Mouse (Mus musculus): ENCODE data around the gene Ctxn1. TPM values are rescaled to one million over a fixed set of nuclear protein-coding genes. Genes with fewer than 3 reads are reported as not detected.

The Ctxn1 gene
- 91.7 and 93.9 TPM in 2 replicates for polyA plus RNA-seq (2015; fragmentation: Nextera tagmentation; extraction: Ambion mirVana)

GRCm38 (mm10) chr8:4259125-4259804, at the start of gene Ctxn1:
Ctxn1 (minus strand) TSS chr8:4259274.
- Histone ChIP-seq H3K27ac (peak within 1 kb of the TSS; percentile 76), H3K36me3 (peaks cover 74% of the 10 kb centered on the region), H3K4me2 (replicated peaks) (peak within 1 kb of the TSS; percentile 83), H3K4me1 (peaks cover 31% of the 10 kb centered on the region), H3K4me3 (peak within 1 kb of the TSS; percentile 86), H3K27me3 (no peaks in the 10 kb centered on the region), H3K9me3 (no peaks in the 10 kb centered on the region), H3K9ac (peak within 1 kb of the TSS; percentile 88)
- 3% methylated on average over 33 of the region's 33 CpGs for WGBS
- peak; percentile 94 for ATAC-seq (ENCODE audit: low FRiP score, low read depth)

GRCm38 (mm10) chr8:4305838-4306237, 46.8 kb upstream of the Ctxn1 start:
- no peak overlapping the region for H3K27ac ChIP-seq
- H3K4me2 ChIP-seq (replicated peaks), result no peak overlapping the region
- H3K4me3 ChIP-seq, result no peak overlapping the region
- peaks cover 96% of the 10 kb centered on the region for H3K36me3 ChIP-seq
- H3K9ac ChIP-seq, result no peak overlapping the region
- H3K4me1 ChIP-seq, result no peaks in the 10 kb centered on the region
- no peak for ATAC-seq (ENCODE audit: low FRiP score, low read depth)
- no peaks in the 10 kb centered on the region for H3K9me3 ChIP-seq
- WGBS, result 85% methylated on average over 2 of the region's 2 CpGs
- H3K27me3 ChIP-seq, result no peaks in the 10 kb centered on the region

- ATAC-seq (ENCODE audit: low FRiP score, low read depth), result no peak
- no peak overlapping the region for H3K4me2 ChIP-seq (replicated peaks)
- no peak overlapping the region for H3K9ac ChIP-seq
- no peak overlapping the region for H3K27ac ChIP-seq
- no peaks in the 10 kb centered on the region for H3K27me3 ChIP-seq
- H3K4me3 ChIP-seq, result no peak overlapping the region
- H3K9me3 ChIP-seq, result no peaks in the 10 kb centered on the region
- WGBS, result 84% methylated on average over 3 of the region's 3 CpGs
- peaks cover 95% of the 10 kb centered on the region for H3K36me3 ChIP-seq
- H3K4me1 ChIP-seq, result no peaks in the 10 kb centered on the region
These were observed 45.1 kb upstream of the Ctxn1 start for GRCm38 (mm10) chr8:4304124-4304547.

GRCm38 (mm10) chr8:4297822-4298221, 38.7 kb upstream of the Ctxn1 start:
- WGBS, result 95% methylated on average over 4 of the region's 4 CpGs
- H3K4me1 ChIP-seq, result no peaks in the 10 kb centered on the region
- H3K9me3 ChIP-seq, result no peaks in the 10 kb centered on the region
- H3K27ac ChIP-seq, result no peak overlapping the region
- no peak for ATAC-seq (ENCODE audit: low FRiP score, low read depth)
- no peaks in the 10 kb centered on the region for H3K27me3 ChIP-seq
- no peak overlapping the region for H3K9ac ChIP-seq
- no peak overlapping the region for H3K4me2 ChIP-seq (replicated peaks)
- no peak overlapping the region for H3K4me3 ChIP-seq
- H3K36me3 ChIP-seq, result peaks cover 95% of the 10 kb centered on the region

DNA sequence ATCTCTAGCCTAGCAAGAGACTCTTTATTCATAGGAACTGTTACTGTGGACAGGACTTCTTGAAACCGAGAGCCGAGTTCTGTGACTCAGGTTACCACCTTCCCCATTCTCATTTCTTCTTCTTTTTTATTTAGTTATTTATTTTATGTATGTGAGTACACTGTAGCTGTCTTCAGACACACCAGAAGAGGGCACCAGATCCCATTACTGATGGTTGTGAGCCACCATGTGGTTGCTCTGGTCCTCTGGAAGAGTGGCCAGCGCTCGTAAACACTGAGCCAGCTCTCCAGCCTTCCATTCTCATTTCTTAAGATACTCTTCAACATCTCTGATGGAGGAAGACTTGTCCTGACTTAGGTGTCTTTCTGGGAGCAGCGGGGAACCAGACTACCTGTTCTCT, 33.7 kb upstream of the Ctxn1 start:
- Histone ChIP-seq H3K9ac (no peak overlapping the region), H3K4me2 (replicated peaks) (no peak overlapping the region), H3K36me3 (peaks cover 93% of the 10 kb centered on the region), H3K27me3 (no peaks in the 10 kb centered on the region), H3K9me3 (no peaks in the 10 kb centered on the region), H3K4me3 (no peak overlapping the region), H3K4me1 (no peaks in the 10 kb centered on the region), H3K27ac (no peak overlapping the region)
- 92% methylated on average over 5 of the region's 5 CpGs for WGBS
- ATAC-seq (ENCODE audit: low FRiP score, low read depth), result no peak

DNA sequence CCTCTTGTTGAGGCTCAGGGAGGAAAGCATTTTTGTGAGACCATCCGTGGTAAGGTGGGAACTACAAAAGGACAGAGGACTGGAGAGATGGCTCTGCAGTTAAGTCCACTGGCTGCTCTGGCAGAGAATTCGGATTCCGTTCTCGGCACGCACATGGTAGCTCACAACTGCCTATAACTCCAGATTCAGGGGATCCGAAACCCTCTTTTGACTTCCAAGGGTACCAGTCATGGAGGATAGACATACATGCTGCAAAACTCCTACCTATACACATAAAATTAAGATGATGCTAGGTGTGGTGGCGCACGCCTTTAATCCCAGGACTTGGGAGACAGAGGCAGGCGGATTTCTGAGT, 17.0 kb upstream of the Ctxn1 start:
- peak; percentile 70 for ATAC-seq (ENCODE audit: low FRiP score, low read depth)
- H3K9me3 ChIP-seq, result no peaks in the 10 kb centered on the region
- 25% methylated on average over 9 of the region's 9 CpGs for WGBS
- peak overlapping the region; percentile 82 for H3K9ac ChIP-seq
- peaks cover 28% of the 10 kb centered on the region for H3K36me3 ChIP-seq
- peak overlapping the region; percentile 79 for H3K4me2 ChIP-seq (replicated peaks)
- peaks cover 9% of the 10 kb centered on the region for H3K4me1 ChIP-seq
- no peaks in the 10 kb centered on the region for H3K27me3 ChIP-seq
- H3K27ac ChIP-seq, result peak overlapping the region; percentile 55; the same call in 1 of the 2 replicates
- H3K4me3 ChIP-seq, result peak overlapping the region; percentile 68

DNA sequence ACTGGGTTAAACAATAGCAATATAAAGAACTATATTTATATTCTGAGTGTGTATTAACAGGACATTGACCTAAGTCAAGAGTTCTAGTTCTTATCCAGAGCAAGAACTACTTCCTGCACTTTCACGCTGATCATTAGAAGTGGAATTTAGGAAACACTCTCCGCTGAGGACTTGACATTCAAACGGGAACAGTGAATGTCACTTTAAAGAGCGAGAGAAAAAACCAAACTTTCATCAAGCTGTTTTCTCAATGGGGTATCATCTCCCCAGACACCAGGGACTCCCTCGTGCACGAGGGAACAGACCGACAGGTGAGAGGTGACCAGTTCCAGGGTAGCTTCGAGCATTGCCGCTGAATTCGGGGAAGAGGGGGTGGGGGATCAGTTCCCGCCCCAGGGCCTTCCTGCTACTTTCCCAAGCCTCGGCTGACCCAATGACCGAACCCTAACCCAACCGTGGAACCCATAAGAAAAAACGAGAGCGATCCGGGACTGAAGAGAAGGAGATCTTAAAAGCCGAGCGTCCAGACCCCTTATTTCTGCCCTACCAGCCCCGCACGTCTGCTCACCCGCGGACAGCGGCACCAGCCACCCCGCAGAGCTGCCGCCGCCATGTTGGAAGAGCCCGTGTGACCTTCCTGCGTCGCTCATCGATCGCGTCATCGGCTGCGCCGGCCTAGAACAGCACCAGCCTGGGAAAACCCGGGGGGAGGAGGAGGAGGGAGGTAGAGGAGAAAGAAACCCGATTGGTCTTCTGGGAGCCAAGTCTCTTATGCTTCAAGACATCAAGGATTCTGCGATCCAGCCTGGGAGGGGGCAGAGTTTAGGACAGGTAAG, 16.4 kb upstream of the Ctxn1 start, which contains the start of gene Timm44:
TSS of gene Timm44 (minus strand) at position 639 of the 836 bp plus-strand sequence.
- Histone ChIP-seq H3K27ac (peak within 1 kb of the TSS; percentile 55; the same call in 1 of the 2 replicates), H3K4me3 (peak within 1 kb of the TSS; percentile 68), H3K36me3 (peaks cover 34% of the 10 kb centered on the region), H3K27me3 (no peaks in the 10 kb centered on the region), H3K9ac (peak within 1 kb of the TSS; percentile 82), H3K9me3 (no peaks in the 10 kb centered on the region), H3K4me2 (replicated peaks) (peak within 1 kb of the TSS; percentile 79), H3K4me1 (peaks cover 9% of the 10 kb centered on the region)
- ATAC-seq (ENCODE audit: low FRiP score, low read depth), result peak; percentile 97
- under 1% methylated on average over 39 of the region's 39 CpGs for WGBS

DNA sequence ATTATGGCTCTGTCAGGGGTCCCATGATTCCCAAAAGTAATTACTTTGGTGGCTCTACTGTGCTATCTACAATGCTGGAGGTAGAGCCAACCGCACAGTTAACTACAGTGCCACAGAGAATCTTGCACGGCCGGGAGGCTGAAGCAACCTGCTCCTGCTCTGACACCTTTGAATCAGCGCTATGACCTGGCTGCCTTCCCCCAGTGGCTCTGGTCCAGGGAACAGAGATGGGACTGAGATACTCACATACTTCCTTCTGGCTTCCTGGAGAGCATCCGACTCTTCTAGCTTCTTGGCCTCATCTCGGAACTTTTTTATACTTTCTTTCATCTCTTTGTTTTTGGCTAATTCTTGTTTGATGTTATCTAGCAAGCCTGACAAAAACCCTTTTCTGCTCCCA, 10.5 kb upstream of the Ctxn1 start:
- H3K27me3 ChIP-seq, result no peaks in the 10 kb centered on the region
- no peak for ATAC-seq (ENCODE audit: low FRiP score, low read depth)
- H3K9me3 ChIP-seq, result no peaks in the 10 kb centered on the region
- 94% methylated on average over 6 of the region's 6 CpGs for WGBS
- peaks cover 3% of the 10 kb centered on the region for H3K4me1 ChIP-seq
- no peak overlapping the region for H3K4me2 ChIP-seq (replicated peaks)
- peaks cover 91% of the 10 kb centered on the region for H3K36me3 ChIP-seq
- H3K9ac ChIP-seq, result no peak overlapping the region
- no peak overlapping the region for H3K4me3 ChIP-seq
- H3K27ac ChIP-seq, result no peak overlapping the region

DNA sequence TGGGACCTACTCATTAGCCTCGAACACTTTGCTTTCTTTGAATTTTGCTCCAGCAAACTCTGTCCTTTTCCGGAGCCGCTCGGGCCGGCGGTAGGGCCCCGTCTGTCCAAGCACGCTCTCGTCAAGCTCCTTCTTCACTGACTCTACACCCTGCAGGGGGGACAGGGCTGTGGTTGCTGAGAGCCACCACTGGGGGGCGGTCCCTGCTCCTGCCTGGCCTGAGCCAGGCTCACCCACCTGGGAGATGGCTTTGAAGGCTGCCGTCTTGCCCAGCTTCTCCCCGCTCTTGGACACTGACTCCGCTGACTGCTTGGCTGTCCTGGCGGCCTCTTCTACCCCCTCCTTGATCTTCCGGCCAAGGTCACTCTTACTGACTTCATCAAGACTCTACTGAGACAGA, 8.6 kb upstream of the Ctxn1 start:
- no peak for ATAC-seq (ENCODE audit: low FRiP score, low read depth)
- H3K9ac ChIP-seq, result no peak overlapping the region
- no peak overlapping the region for H3K4me3 ChIP-seq
- H3K36me3 ChIP-seq, result peaks cover 95% of the 10 kb centered on the region
- H3K9me3 ChIP-seq, result no peaks in the 10 kb centered on the region
- WGBS, result 81% methylated on average over 15 of the region's 15 CpGs
- no peaks in the 10 kb centered on the region for H3K4me1 ChIP-seq
- no peak overlapping the region for H3K27ac ChIP-seq
- H3K4me2 ChIP-seq (replicated peaks), result no peak overlapping the region
- H3K27me3 ChIP-seq, result no peaks in the 10 kb centered on the region

DNA sequence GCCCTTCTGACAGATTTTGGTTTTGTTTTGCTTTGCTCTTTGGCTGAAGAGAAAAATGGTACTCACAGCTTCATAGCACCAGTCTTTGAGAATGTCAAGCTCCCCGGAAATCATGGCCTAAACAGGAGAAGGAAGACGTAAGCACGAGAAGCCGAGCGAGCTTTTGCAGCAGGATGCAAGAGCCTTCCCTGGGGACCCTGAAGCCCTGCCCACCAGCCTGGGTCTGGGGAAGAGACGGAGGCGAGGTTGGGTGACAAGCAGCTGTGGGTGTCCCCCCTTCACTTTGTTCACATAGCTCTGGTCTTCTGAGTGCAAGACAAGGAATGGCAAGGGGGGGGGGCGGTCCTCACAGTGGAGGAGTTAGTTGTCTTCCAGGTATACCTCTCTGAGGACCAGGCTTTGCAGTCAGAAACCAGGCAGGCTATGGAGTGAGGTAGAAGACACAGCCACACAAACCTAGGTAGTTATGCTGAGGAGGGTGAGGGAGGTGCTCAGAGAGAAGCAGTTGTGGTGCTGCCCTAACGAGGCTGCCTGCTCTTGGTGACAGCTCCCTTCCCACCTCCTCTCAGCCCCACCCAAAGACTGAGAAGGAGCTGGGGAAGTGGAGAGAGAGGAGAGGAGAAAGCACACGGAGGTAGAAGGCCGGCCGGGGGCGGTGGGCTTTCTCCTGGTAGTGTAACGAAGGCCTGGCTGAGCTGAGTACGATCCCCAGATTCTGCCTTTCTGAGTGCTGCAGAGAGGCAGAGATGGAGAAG, 6.3 kb upstream of the Ctxn1 start:
- Histone ChIP-seq H3K9ac (no peak overlapping the region), H3K27ac (no peak overlapping the region), H3K4me2 (replicated peaks) (no peak overlapping the region), H3K9me3 (no peaks in the 10 kb centered on the region), H3K36me3 (peaks cover 96% of the 10 kb centered on the region), H3K27me3 (no peaks in the 10 kb centered on the region), H3K4me1 (no peaks in the 10 kb centered on the region), H3K4me3 (no peak overlapping the region)
- no peak for ATAC-seq (ENCODE audit: low FRiP score, low read depth)
- WGBS, result 92% methylated on average over 15 of the region's 15 CpGs

DNA sequence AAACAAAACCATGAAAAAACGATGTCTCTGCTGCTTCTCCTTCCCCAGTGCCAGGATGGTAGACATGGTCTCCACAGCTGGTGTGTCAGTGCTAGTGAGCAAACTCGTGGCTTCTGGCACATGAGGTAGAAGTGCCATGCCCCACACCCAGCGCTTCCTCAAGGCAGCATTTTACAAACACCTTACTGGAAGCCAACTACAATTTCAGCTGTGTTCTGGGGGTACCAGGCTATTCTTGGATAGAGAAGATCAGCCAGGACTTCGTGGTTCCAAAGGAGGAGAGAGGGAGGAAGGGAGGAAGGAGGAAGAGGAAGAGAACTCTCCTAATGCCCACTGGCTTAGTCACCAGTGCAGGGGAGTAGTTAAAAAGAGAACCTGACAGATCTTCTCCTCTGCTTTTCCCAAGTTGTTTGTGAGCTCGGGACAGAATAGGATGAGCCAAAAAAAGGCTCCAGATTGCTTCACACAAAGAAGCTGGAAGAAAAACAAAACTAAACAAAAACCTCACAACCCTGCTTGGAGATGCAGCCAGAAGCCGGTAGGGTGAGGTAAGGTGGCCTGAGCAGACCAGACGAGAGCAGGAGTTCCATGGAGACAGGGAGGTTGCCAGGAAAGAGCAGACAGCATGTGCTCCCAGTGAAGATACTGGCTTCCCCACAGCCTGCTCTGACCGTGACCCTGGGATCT, 4.2 kb upstream of the Ctxn1 start:
- 87% methylated on average over 8 of the region's 8 CpGs for WGBS
- Histone ChIP-seq H3K4me3 (no peak overlapping the region), H3K4me1 (peaks cover 9% of the 10 kb centered on the region), H3K27me3 (no peaks in the 10 kb centered on the region), H3K36me3 (peaks cover 85% of the 10 kb centered on the region), H3K9me3 (no peaks in the 10 kb centered on the region), H3K4me2 (replicated peaks) (no peak overlapping the region), H3K9ac (no peak overlapping the region), H3K27ac (no peak overlapping the region)
- no peak for ATAC-seq (ENCODE audit: low FRiP score, low read depth)

Measured in limb, embryonic 13.5 days (tissue).